Mouse (Mus musculus): Measurements from ENCODE around the gene Slc17a8.
"Not testable (repeated sequence)": the region's sequence is repeated elsewhere in the genome, so short reads cannot be mapped to it uniquely, and the experiment has no call there.

The Slc17a8 gene

GRCm38 (mm10) chr10:89592797-89593196 lies 28.3 kb downstream of the Slc17a8 start:
- no peak for DNase-seq (ENCODE audit: low read depth, low spot score)

GRCm38 (mm10) chr10:89589877-89590276 lies 31.2 kb downstream of the Slc17a8 start:
- DNase-seq (ENCODE audit: low read depth, low spot score): no peak

- DNase-seq (ENCODE audit: low read depth, low spot score): no peak
Measured at GRCm38 (mm10) chr10:89588708-89589107, 32.3 kb downstream of the Slc17a8 start.

GRCm38 (mm10) chr10:89584709-89585108 lies 36.3 kb downstream of the Slc17a8 start:
- DNase-seq (ENCODE audit: low read depth, low spot score): no peak

GRCm38 (mm10) chr10:89578801-89579200 lies 42.3 kb downstream of the Slc17a8 start:
- no peak for DNase-seq (ENCODE audit: low read depth, low spot score)

GRCm38 (mm10) chr10:89577666-89578065 lies 43.4 kb downstream of the Slc17a8 start:
- no peak for DNase-seq (ENCODE audit: low read depth, low spot score)

- no peak for DNase-seq (ENCODE audit: low read depth, low spot score)
Measured at GRCm38 (mm10) chr10:89573421-89573820, 47.6 kb downstream of the Slc17a8 start.

GRCm38 (mm10) chr10:89572946-89573345 lies 48.1 kb downstream of the Slc17a8 start:
- no peak for DNase-seq (ENCODE audit: low read depth, low spot score)

- no peak for DNase-seq (ENCODE audit: low read depth, low spot score)
Measured at GRCm38 (mm10) chr10:89567391-89567790, 53.7 kb downstream of the Slc17a8 start.

- DNase-seq (ENCODE audit: low read depth, low spot score): no peak
Measured at GRCm38 (mm10) chr10:89565301-89566022, 55.6 kb downstream of the Slc17a8 start.

GRCm38 (mm10) chr10:89562113-89562512 lies 58.9 kb downstream of the Slc17a8 start:
- no peak for DNase-seq (ENCODE audit: low read depth, low spot score)

- DNase-seq (ENCODE audit: low read depth, low spot score): no peak
Measured at GRCm38 (mm10) chr10:89559351-89559750, 61.7 kb downstream of the Slc17a8 start.

GRCm38 (mm10) chr10:89554885-89555284 lies 66.2 kb downstream of the Slc17a8 start:
- not testable (repeated sequence) for DNase-seq (ENCODE audit: low read depth, low spot score)

GRCm38 (mm10) chr10:89553855-89554254 lies 67.2 kb downstream of the Slc17a8 start:
- DNase-seq (ENCODE audit: low read depth, low spot score): not testable (repeated sequence)

- no peak for DNase-seq (ENCODE audit: low read depth, low spot score)
Measured at GRCm38 (mm10) chr10:89553015-89553414, 68.0 kb downstream of the Slc17a8 start.

GRCm38 (mm10) chr10:89551657-89552056 lies 69.4 kb downstream of the Slc17a8 start:
- DNase-seq (ENCODE audit: low read depth, low spot score): no peak

- DNase-seq (ENCODE audit: low read depth, low spot score): no peak
Measured at GRCm38 (mm10) chr10:89548028-89548427, 73.0 kb downstream of the Slc17a8 start.

- DNase-seq (ENCODE audit: low read depth, low spot score): no peak
Measured at GRCm38 (mm10) chr10:89546989-89547388, 74.1 kb downstream of the Slc17a8 start.

GRCm38 (mm10) chr10:89543867-89544266 lies 77.2 kb downstream of the Slc17a8 start:
- no peak for DNase-seq (ENCODE audit: low read depth, low spot score)

GRCm38 (mm10) chr10:89542321-89542720 lies 78.7 kb downstream of the Slc17a8 start:
- no peak for DNase-seq (ENCODE audit: low read depth, low spot score)

- DNase-seq (ENCODE audit: low read depth, low spot score): no peak
Measured at GRCm38 (mm10) chr10:89532929-89533727, 87.9 kb downstream of the Slc17a8 start, which contains the start of gene Nr1h4. Gene Nr1h4 (minus strand): TSS chr10:89533585.

GRCm38 (mm10) chr10:89532451-89532850 lies 88.6 kb downstream of the Slc17a8 start:
- DNase-seq (ENCODE audit: low read depth, low spot score): no peak

- DNase-seq (ENCODE audit: low read depth, low spot score): no peak
Measured at GRCm38 (mm10) chr10:89531976-89532375, 89.1 kb downstream of the Slc17a8 start.
